Mouse (Mus musculus) C2C12 (cell line): ENCODE results near the gene Adh6a. TPM values are rescaled to one million over a fixed set of nuclear protein-coding genes. Genes with fewer than 3 reads are reported as not detected.

Experiments
- H3K27me3 ChIP-seq: one replicate; pipeline ENCODE4 v1.6.1; 2011; ENCODE audit not compliant: control insufficient read depth, insufficient read depth, insufficient read length
- H3K36me3 ChIP-seq: one replicate; pipeline ENCODE4 v1.6.1; 2011; ENCODE audit not compliant: control insufficient read depth, insufficient read depth
- H3K4me3 ChIP-seq: one replicate; pipeline ENCODE4 v1.5.1; 2011; ENCODE audit warnings: mild to moderate bottlenecking, control low read depth; ENCODE audit not compliant: poor library complexity, insufficient read depth, severe bottlenecking
- H3K79me2 ChIP-seq: one replicate; pipeline ENCODE4 v1.6.1; 2011; ENCODE audit not compliant: control insufficient read depth, insufficient read depth
- H3K79me3 ChIP-seq: one replicate; pipeline ENCODE4 v1.6.1; 2011; ENCODE audit warnings: low read depth, control low read depth
- H3ac ChIP-seq: one replicate; pipeline ENCODE3; 2011; ENCODE audit warnings: low read depth; ENCODE audit not compliant: control insufficient read depth, insufficient read length
- CEBPB ChIP-seq: IDR thresholded peaks from one replicate; pipeline ENCODE4 v1.6.1; 2011; ENCODE audit warnings: low read depth, mild to moderate bottlenecking, control low read depth, moderate library complexity
- CTCF ChIP-seq: IDR thresholded peaks from one replicate; pipeline ENCODE4 v1.5.1; 2011; ENCODE audit not compliant: control insufficient read depth, insufficient read depth, insufficient read length
- FOSL1 ChIP-seq: IDR thresholded peaks from one replicate; pipeline ENCODE4 v1.8.0; 2011; ENCODE audit warnings: mild to moderate bottlenecking, low read length; ENCODE audit not compliant: poor library complexity, insufficient read depth, severe bottlenecking
- MAX ChIP-seq: IDR thresholded peaks from one replicate; pipeline ENCODE4 v1.6.1; 2011; ENCODE audit warnings: mild to moderate bottlenecking, control low read depth
- MYOD1 ChIP-seq: IDR thresholded peaks from one replicate; pipeline ENCODE4 v1.6.1; 2011; ENCODE audit warnings: low read depth; ENCODE audit not compliant: control insufficient read depth, insufficient read length
- MYOG ChIP-seq: IDR thresholded peaks from one replicate; pipeline ENCODE4 v1.6.1; 2011; ENCODE audit not compliant: control insufficient read depth, insufficient read length; ENCODE audit errors: extremely low read depth
- USF1 ChIP-seq: IDR thresholded peaks from one replicate; pipeline ENCODE4 v1.6.1; 2011; ENCODE audit warnings: low read depth, mild to moderate bottlenecking, control low read depth, moderate library complexity
- polyA plus RNA-seq: library from polyadenylated mRNA; unstranded; fragments of >200 nt; fragmentation: generic; extraction: Trizol; gene quantifications from one replicate; pipeline ENCODE4 v1.2.1, GENCODE M21; 2012; ENCODE audit warnings: missing spikeins

Adh6a gene
- polyA plus RNA-seq, 1 experiment: not detected

DNA sequence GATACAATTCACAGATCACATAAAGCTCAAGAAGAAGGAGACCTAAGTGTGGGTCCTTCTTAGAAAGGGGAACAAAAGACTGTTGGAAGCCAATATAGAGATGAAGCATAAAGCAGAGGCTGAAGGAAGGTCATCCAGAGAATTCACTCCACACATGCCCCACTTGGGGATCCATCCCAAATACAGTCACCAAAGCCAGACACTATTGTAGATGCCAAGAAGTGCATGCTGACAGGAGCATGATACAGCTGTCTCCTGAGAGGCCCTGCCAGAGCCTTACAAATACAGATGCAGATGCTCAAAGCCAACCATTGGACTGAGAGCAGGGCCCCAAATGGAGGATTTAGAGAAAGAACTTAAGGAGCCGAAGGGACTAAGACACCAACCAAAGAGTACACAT lies 29.3 kb upstream of the Adh6a start:
- Histone ChIP-seq H3K27me3 (peaks cover 17% of the 10 kb centered on the region), H3K36me3 (no peaks in the 10 kb centered on the region), H3K79me3 (no peaks in the 10 kb centered on the region), H3K4me3 (no peak overlapping the region), H3ac (no peak overlapping the region), H3K79me2 (no peaks in the 10 kb centered on the region)
- no peak for TF ChIP-seq MAX

DNA sequence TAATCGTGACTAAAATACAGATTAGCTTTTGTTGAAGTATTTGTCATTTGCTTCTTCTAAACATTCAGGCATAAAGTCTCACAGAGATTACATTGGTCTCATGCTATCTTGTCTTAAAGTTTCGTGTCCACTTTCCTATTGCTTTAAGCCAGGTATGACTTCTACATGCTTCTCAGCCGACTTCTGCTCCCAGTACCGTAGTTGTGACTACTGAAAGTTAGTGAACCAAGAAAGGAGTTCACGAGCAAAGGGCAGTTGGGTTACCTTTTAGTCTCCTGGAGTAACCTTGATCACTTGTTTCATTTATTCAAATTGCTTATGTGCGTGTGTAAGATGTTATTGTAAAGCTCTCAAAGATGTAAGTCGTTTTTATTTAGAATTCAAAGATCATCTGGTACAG lies 27.1 kb upstream of the Adh6a start:
- no peaks in the 10 kb centered on the region for H3K36me3 ChIP-seq
- H3K79me2 ChIP-seq: no peaks in the 10 kb centered on the region
- no peak overlapping the region for H3K4me3 ChIP-seq
- H3K79me3 ChIP-seq: no peaks in the 10 kb centered on the region
- no peak overlapping the region for H3ac ChIP-seq
- TF ChIP-seq CTCF (no peak), USF1 (no peak), CEBPB (no peak), MYOG (no peak), FOSL1 (no peak), MYOD1 (no peak), MAX (no peak)
- H3K27me3 ChIP-seq: peaks cover 24% of the 10 kb centered on the region

- Histone ChIP-seq H3K79me2 (no peaks in the 10 kb centered on the region), H3K36me3 (no peaks in the 10 kb centered on the region), H3K79me3 (no peaks in the 10 kb centered on the region), H3K4me3 (no peak overlapping the region), H3ac (no peak overlapping the region), H3K27me3 (peaks cover 19% of the 10 kb centered on the region)
- TF ChIP-seq CEBPB (no peak), FOSL1 (no peak), CTCF (no peak), MYOG (no peak), USF1 (no peak)
Measured at GRCm38 (mm10) chr3:138287686-138288085, 25.4 kb upstream of the Adh6a start.

DNA sequence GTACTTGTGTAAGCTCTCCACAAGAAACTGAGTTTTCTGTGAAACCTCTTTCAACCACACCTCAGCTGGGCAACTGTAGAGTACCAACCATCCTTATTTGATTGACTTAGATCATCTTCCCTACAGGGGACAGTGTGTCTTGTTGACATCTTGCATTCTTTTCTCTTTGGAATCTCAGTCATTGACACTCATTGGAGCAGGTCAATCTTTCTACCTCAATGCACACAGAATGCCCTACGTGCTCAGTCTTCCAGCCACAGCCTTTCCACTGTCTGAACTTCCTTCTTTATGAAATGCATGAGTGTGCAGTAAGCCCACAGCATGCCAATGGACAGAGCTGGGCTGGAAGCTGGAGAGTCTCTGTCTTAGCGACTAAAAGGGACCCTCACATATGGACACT lies 22.4 kb upstream of the Adh6a start:
- Histone ChIP-seq H3K36me3 (no peaks in the 10 kb centered on the region), H3K4me3 (no peak overlapping the region), H3K27me3 (peaks cover 18% of the 10 kb centered on the region), H3K79me3 (no peaks in the 10 kb centered on the region), H3ac (no peak overlapping the region), H3K79me2 (no peaks in the 10 kb centered on the region)
- TF ChIP-seq USF1 (no peak), MYOD1 (no peak), FOSL1 (no peak), CTCF (no peak), CEBPB (no peak), MAX (no peak), MYOG (no peak)

DNA sequence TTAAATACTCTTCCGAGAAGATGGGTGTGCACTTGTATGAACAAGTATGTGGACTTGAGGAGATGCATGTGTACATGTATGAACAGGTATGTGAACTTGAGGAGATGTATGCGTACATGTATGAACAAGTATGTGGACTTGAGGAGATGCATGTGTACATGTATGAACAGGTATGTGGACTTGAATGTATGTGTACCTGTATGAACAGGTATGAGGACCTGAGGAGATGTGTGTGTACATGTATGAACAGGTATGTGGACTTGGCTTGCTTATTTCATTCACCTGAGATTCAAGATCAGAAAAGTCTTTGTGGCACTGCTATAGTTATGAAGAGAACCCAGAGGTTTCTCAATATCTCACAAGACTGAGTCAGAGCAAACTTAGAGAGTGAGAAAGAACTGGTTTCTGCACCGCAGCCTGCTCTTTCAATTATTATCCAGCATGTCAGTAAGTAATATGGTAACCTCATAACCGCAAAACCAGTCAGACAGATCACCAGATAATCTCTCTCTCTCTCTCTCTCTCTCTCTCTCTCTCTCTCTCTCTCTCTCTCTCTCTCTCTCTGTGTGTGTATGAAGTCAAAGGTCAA lies 21.5 kb upstream of the Adh6a start:
- H3ac ChIP-seq: no peak overlapping the region
- no peak overlapping the region for H3K4me3 ChIP-seq
- peaks cover 16% of the 10 kb centered on the region for H3K27me3 ChIP-seq
- H3K36me3 ChIP-seq: no peaks in the 10 kb centered on the region
- no peaks in the 10 kb centered on the region for H3K79me3 ChIP-seq
- H3K79me2 ChIP-seq: no peaks in the 10 kb centered on the region
- TF ChIP-seq MAX (no peak), CTCF (no peak), USF1 (no peak), MYOG (no peak), FOSL1 (no peak), CEBPB (no peak), MYOD1 (no peak)

GRCm38 (mm10) chr3:138293298-138293895 lies 19.7 kb upstream of the Adh6a start:
- TF ChIP-seq MYOD1: no peak
- TF ChIP-seq MYOG: no peak
- TF ChIP-seq FOSL1: no peak
- TF ChIP-seq CEBPB: no peak
- TF ChIP-seq USF1: no peak
- no peak for TF ChIP-seq CTCF
- TF ChIP-seq MAX: no peak
- Histone ChIP-seq H3K79me3 (no peaks in the 10 kb centered on the region), H3K4me3 (no peak overlapping the region), H3ac (no peak overlapping the region), H3K79me2 (no peaks in the 10 kb centered on the region), H3K36me3 (no peaks in the 10 kb centered on the region), H3K27me3 (peaks cover 15% of the 10 kb centered on the region)
